Mouse (Mus musculus) midbrain, postnatal 0 days (tissue): Measurements from ENCODE around the gene Clic1. TPM values are rescaled to one million over a fixed set of nuclear protein-coding genes. Genes with fewer than 3 reads are reported as not detected.
A peak's percentile ranks its signal among the peaks of the same experiment; 100 is the strongest.

Experiments
- ATAC-seq: fragments of 200-750 bp; cut with Nextera tagmentation; 2 replicates; pipeline ENCODE4 v1.8.0; 2017; ENCODE audit warnings: moderate number of reproducible peaks, mild to moderate bottlenecking, moderate TSS enrichment, moderate library complexity; ENCODE audit not compliant: low FRiP score
- DNase-seq: peaks from one replicate; pipeline ENCODE4 v3.0.0-alpha.2; 2015; ENCODE audit warnings: low spot score
- H3K27ac ChIP-seq: fragments of 300-500 bp; sonication (generic); 2 replicates; pipeline ENCODE4 v1.5.1; 2014; ENCODE audit warnings: low read depth, mild to moderate bottlenecking, low read length, mixed read lengths
- H3K27me3 ChIP-seq: fragments of 300-500 bp; sonication (generic); 2 replicates; pipeline ENCODE4 v1.6.1; 2014; ENCODE audit warnings: low read length, control low read depth, mixed read lengths; ENCODE audit not compliant: insufficient read depth
- H3K36me3 ChIP-seq: fragments of 300-500 bp; sonication (generic); 2 replicates; pipeline ENCODE4 v1.6.1; 2014; ENCODE audit warnings: low read length, control low read depth, mixed read lengths; ENCODE audit not compliant: insufficient read depth
- H3K4me1 ChIP-seq: fragments of 300-500 bp; sonication (generic); 2 replicates; pipeline ENCODE4 v1.6.1; 2014; ENCODE audit warnings: mild to moderate bottlenecking, control low read depth, antibody characterized with exemption, low read length, mixed read lengths; ENCODE audit not compliant: insufficient read depth
- H3K4me2 ChIP-seq: fragments of 300-500 bp; sonication (generic); 2 replicates; pipeline ENCODE4 v1.6.1; 2014; ENCODE audit warnings: low read depth, mild to moderate bottlenecking, low read length, mixed read lengths; ENCODE audit not compliant: poor library complexity, severe bottlenecking
- H3K4me3 ChIP-seq: fragments of 300-500 bp; sonication (generic); 2 replicates; pipeline ENCODE4 v1.5.1; 2014; ENCODE audit warnings: low read depth, mild to moderate bottlenecking, low read length, moderate library complexity
- H3K9ac ChIP-seq: fragments of 300-500 bp; sonication (generic); replicated peaks from 2 replicates; pipeline ENCODE4 v1.6.1; 2014; ENCODE audit warnings: mild to moderate bottlenecking, low read length, moderate library complexity, mixed read lengths; ENCODE audit not compliant: poor library complexity, severe bottlenecking
- H3K9me3 ChIP-seq: fragments of 300-500 bp; sonication (generic); 2 replicates; pipeline ENCODE4 v1.6.1; 2016; ENCODE audit warnings: low read length, control low read depth
- CTCF ChIP-seq: IDR thresholded peaks from 2 replicates; pipeline ENCODE4 v1.5.1; 2016; ENCODE audit warnings: antibody characterized with exemption, mild to moderate bottlenecking
- WGBS: fragments of 180-500 bp; shearing (Covaris S2); extraction: QIAGEN DNeasy Blood & Tissue Kit; methylation state at CpG from one replicate; pipeline ENCODE4 v1.1.7; 2014; 5-methylcytosine and 5-hydroxymethylcytosine counted together
- polyA plus RNA-seq: library from polyadenylated mRNA; unstranded; fragments of >200 nt; fragmentation: Nextera tagmentation; extraction: Ambion mirVana; gene quantifications from 2 replicates; pipeline ENCODE4 v1.2.1, GENCODE M21; 2015
- total RNA-seq: library from RNA; depleted of rRNA; stranded (reverse); fragments of >200 nt; gene quantifications from 2 replicates; pipeline ENCODE4 v1.2.3, GENCODE M21; 2014

The Clic1 gene
- total and polyA plus RNA-seq, 2 experiments from 2014 or later = 33.4 to 41.9 TPM

GRCm38 (mm10) chr17:35088825-35089644 lies 39.3 kb downstream of the Clic1 start, which contains the start of gene Abhd16a:
Gene Abhd16a, plus strand, starts transcription at chr17:35089263.
- peak; percentile 22; the same call in 1 of the 2 replicates for TF ChIP-seq CTCF
- peaks cover 16% of the 10 kb centered on the region for H3K36me3 ChIP-seq
- H3K9me3 ChIP-seq = no peaks in the 10 kb centered on the region
- H3K4me2 ChIP-seq = peak within 1 kb of the TSS; percentile 61
- peak; percentile 96 for DNase-seq
- H3K27ac ChIP-seq = peak within 1 kb of the TSS; percentile 98
- H3K9ac ChIP-seq = peak within 1 kb of the TSS; percentile 91
- ATAC-seq = peak; percentile 97
- no peaks in the 10 kb centered on the region for H3K27me3 ChIP-seq
- WGBS = 4% methylated on average over 62 of the region's 67 CpGs
- H3K4me1 ChIP-seq = 0 out of 2 replicates have a peak, but pooled peaks cover 4% of the 10 kb centered on the region
- H3K4me3 ChIP-seq = peak within 1 kb of the TSS; percentile 67

- peak; percentile 67 for DNase-seq
- no peak for ATAC-seq
- H3K27ac ChIP-seq = 0 out of 2 replicates have a peak overlapping the region, but pooled peaks have one; percentile 26
- no peak for TF ChIP-seq CTCF
- peaks cover 26% of the 10 kb centered on the region for H3K36me3 ChIP-seq
- WGBS = 61% methylated on average over 8 of the region's 8 CpGs
- no peaks in the 10 kb centered on the region for H3K27me3 ChIP-seq
- peak overlapping the region; percentile 67 for H3K4me3 ChIP-seq
- no peaks in the 10 kb centered on the region for H3K9me3 ChIP-seq
- H3K4me2 ChIP-seq = peak overlapping the region; percentile 61
- 0 out of 2 replicates have a peak, but pooled peaks cover 4% of the 10 kb centered on the region for H3K4me1 ChIP-seq
- H3K9ac ChIP-seq = peak overlapping the region; percentile 91
Observed at GRCm38 (mm10) chr17:35090166-35090932, 40.6 kb downstream of the Clic1 start.

- Histone ChIP-seq H3K9ac (no peak overlapping the region), H3K4me2 (no peak overlapping the region), H3K36me3 (peaks cover 45% of the 10 kb centered on the region), H3K4me1 (0 out of 2 replicates have a peak, but pooled peaks cover 4% of the 10 kb centered on the region), H3K27me3 (no peaks in the 10 kb centered on the region), H3K27ac (no peak overlapping the region), H3K9me3 (no peaks in the 10 kb centered on the region), H3K4me3 (no peak overlapping the region)
- TF ChIP-seq CTCF = no peak
- 91% methylated on average over 14 of the region's 14 CpGs for WGBS
- no peak for ATAC-seq
- DNase-seq = no peak
Observed at GRCm38 (mm10) chr17:35092403-35093198, 42.8 kb downstream of the Clic1 start.

GRCm38 (mm10) chr17:35094475-35095365 lies 45.0 kb downstream of the Clic1 start:
- Histone ChIP-seq H3K36me3 (peaks cover 60% of the 10 kb centered on the region), H3K27ac (no peak overlapping the region), H3K4me2 (no peak overlapping the region), H3K9ac (no peak overlapping the region), H3K9me3 (no peaks in the 10 kb centered on the region), H3K4me3 (no peak overlapping the region), H3K4me1 (0 out of 2 replicates have a peak, but pooled peaks cover 4% of the 10 kb centered on the region), H3K27me3 (no peaks in the 10 kb centered on the region)
- WGBS = 90% methylated on average over 15 of the region's 15 CpGs
- ATAC-seq (no peak), DNase-seq (no peak)
- no peak for TF ChIP-seq CTCF

- Histone ChIP-seq H3K4me2 (no peak overlapping the region), H3K4me3 (no peak overlapping the region), H3K4me1 (no peaks in the 10 kb centered on the region), H3K9me3 (no peaks in the 10 kb centered on the region), H3K27me3 (no peaks in the 10 kb centered on the region), H3K9ac (0 out of 2 replicates have a peak overlapping the region, but pooled peaks have one; percentile 13), H3K27ac (no peak overlapping the region), H3K36me3 (peaks cover 75% of the 10 kb centered on the region)
- no peak for TF ChIP-seq CTCF
- WGBS = 81% methylated on average over 12 of the region's 12 CpGs
- ATAC-seq (no peak), DNase-seq (no peak)
Observed at GRCm38 (mm10) chr17:35096597-35096996, 46.8 kb downstream of the Clic1 start.
